Mouse (Mus musculus) WW6 (cell line): ENCODE measurements around the gene Nufip1.

ENCODE experiments used
- DNase-seq: peaks from one replicate; pipeline ENCODE4 v3.0.0-alpha.2; 2013; ENCODE audit warnings: low read depth, low spot score

The Nufip1 gene

GRCm38 (mm10) chr14:76179343-76179742, 68.7 kb downstream of the Nufip1 start:
- no peak for DNase-seq

- no peak for DNase-seq
Observed at GRCm38 (mm10) chr14:76185358-76185757, 74.7 kb downstream of the Nufip1 start.

GRCm38 (mm10) chr14:76186299-76186698, 75.6 kb downstream of the Nufip1 start:
- no peak for DNase-seq
